Mouse (Mus musculus) lung, embryonic 15.5 days (tissue): ENCODE measurements around the gene 4930470P17Rik. TPM values are rescaled to one million over a fixed set of nuclear protein-coding genes. Genes with fewer than 3 reads are reported as not detected.
A peak's percentile ranks its signal among the peaks of the same experiment; 100 is the strongest.
"Not testable (repeated sequence)": the region's sequence is repeated elsewhere in the genome, so short reads cannot be mapped to it uniquely, and the experiment has no call there.

Source experiments
- ATAC-seq: fragments of 200-750 bp; cut with Nextera tagmentation; 2 replicates; pipeline ENCODE4 v1.8.0; 2017; ENCODE audit warnings: moderate number of reproducible peaks, borderline replicate concordance; ENCODE audit not compliant: low FRiP score, low TSS enrichment; ENCODE audit errors: extremely low read depth
- H3K27ac ChIP-seq: fragments of 300-500 bp; sonication (generic); 2 replicates; pipeline ENCODE4 v1.5.1; 2015; ENCODE audit warnings: moderate library complexity, mild to moderate bottlenecking, inconsistent platforms
- H3K27me3 ChIP-seq: fragments of 300-500 bp; sonication (generic); 2 replicates; pipeline ENCODE4 v1.6.1; 2015; ENCODE audit warnings: inconsistent platforms
- H3K36me3 ChIP-seq: fragments of 300-500 bp; sonication (generic); 2 replicates; pipeline ENCODE4 v1.6.1; 2015; ENCODE audit warnings: inconsistent platforms
- H3K4me1 ChIP-seq: fragments of 300-500 bp; sonication (generic); 2 replicates; pipeline ENCODE4 v1.6.1; 2015; ENCODE audit warnings: inconsistent platforms
- H3K4me2 ChIP-seq: fragments of 300-500 bp; sonication (generic); 2 replicates; pipeline ENCODE4 v1.6.1; 2015; ENCODE audit warnings: inconsistent platforms, mild to moderate bottlenecking, moderate library complexity
- H3K4me3 ChIP-seq: fragments of 300-500 bp; sonication (generic); 2 replicates; pipeline ENCODE4 v1.5.1; 2015; ENCODE audit warnings: mild to moderate bottlenecking, inconsistent platforms
- H3K9ac ChIP-seq: fragments of 300-500 bp; sonication (generic); 2 replicates; pipeline ENCODE4 v1.6.1; 2015; ENCODE audit warnings: inconsistent platforms
- H3K9me3 ChIP-seq: fragments of 300-500 bp; sonication (generic); 2 replicates; pipeline ENCODE4 v1.6.1; 2016; ENCODE audit warnings: inconsistent platforms
- WGBS: fragments of 180-500 bp; shearing (Covaris S2); methylation state at CpG from one replicate; pipeline ENCODE4 v1.1.7; 2015; 5-methylcytosine and 5-hydroxymethylcytosine counted together
- polyA plus RNA-seq: library from polyadenylated mRNA; unstranded; fragments of >200 nt; fragmentation: Nextera tagmentation; extraction: Ambion mirVana; gene quantifications from 2 replicates; pipeline ENCODE4 v1.2.1, GENCODE M21; 2015

4930470P17Rik gene
- not detected in 2 replicates for polyA plus RNA-seq

DNA sequence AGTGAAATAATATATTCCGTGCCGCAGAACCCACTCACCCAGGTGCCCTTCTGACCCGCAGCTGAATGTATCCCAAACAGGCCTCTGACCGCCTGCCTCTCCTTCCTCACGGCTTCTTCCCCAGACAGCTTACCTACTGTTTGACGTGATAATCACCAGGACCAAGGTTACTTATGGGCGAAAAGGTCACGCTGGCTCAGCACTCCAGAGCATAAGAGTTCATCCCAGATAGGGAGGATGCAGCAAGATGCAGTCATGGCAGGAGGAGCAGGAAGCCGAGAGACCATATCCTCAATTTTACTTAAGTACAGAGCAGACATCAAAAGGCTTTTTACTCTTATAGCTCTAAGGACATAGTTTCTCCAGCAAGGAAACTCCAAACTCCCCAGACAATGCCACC is at the start of gene 4930470P17Rik:
Gene 4930470P17Rik, minus strand, starts transcription at position 101 of the 400 bp plus-strand sequence.
- H3K27ac ChIP-seq: no peak within 1 kb of the TSS
- no peaks in the 10 kb centered on the region for H3K9me3 ChIP-seq
- WGBS: 61% methylated on average over 9 of the region's 9 CpGs
- no peak within 1 kb of the TSS for H3K4me2 ChIP-seq
- H3K9ac ChIP-seq: no peak within 1 kb of the TSS
- H3K4me3 ChIP-seq: no peak within 1 kb of the TSS
- no peaks in the 10 kb centered on the region for H3K36me3 ChIP-seq
- ATAC-seq: no peak
- H3K4me1 ChIP-seq: no peaks in the 10 kb centered on the region
- no peaks in the 10 kb centered on the region for H3K27me3 ChIP-seq

DNA sequence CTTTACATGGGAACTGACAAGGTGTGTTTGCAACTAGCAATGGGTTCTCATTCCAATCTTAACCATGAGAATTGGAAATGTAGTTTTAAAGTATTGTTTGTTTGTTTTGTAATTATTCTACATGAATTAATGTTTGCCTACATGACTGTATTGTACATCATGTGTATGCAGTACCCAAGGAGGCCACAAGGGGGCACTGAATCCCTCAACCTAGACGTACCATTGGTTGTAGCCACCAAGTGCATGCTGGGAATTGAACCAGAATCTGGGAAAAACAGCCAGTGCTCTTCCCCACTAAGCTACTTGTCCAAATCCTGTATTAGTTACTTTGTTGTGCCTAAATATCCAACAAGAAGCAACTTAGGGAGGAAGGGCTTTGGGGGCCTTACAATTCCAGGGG is 49.7 kb upstream of the 4930470P17Rik start:
- 78% methylated on average over 1 of the region's 1 CpGs for whole genome bisulfite sequencing

DNA sequence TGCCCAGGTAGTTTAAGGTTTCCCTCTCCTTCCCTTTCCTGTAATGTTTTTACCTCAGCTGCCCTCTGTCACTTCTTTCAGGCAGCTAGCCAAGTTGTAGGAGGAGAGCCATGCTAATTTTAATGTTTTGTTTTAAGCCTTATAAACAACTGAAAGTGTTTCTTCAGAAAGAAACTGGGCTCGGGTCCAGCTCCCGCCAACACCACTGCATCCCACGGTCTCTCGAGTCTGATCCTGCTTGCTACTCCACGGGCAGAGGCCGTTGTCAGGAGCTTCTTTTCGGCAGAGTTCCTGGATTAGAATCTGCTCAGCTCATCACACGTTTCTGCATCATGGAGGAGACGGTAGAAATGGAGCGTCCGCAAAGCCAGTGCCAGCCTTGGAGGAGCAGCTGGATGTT is 46.7 kb upstream of the 4930470P17Rik start:
- no peak overlapping the region for H3K27ac ChIP-seq
- peaks cover 5% of the 10 kb centered on the region; the same call in 1 of the 2 replicates for H3K4me1 ChIP-seq
- H3K9ac ChIP-seq: no peak overlapping the region
- H3K27me3 ChIP-seq: no peaks in the 10 kb centered on the region
- H3K4me3 ChIP-seq: no peak overlapping the region
- no peak for ATAC-seq
- WGBS: 39% methylated on average over 11 of the region's 11 CpGs
- H3K36me3 ChIP-seq: no peaks in the 10 kb centered on the region
- no peaks in the 10 kb centered on the region for H3K9me3 ChIP-seq
- H3K4me2 ChIP-seq: peak overlapping the region; percentile 26; the same call in 1 of the 2 replicates

More for the DNA sequence above, 49.7 kb upstream of the 4930470P17Rik start:
- Histone ChIP-seq H3K4me1 (peaks cover 5% of the 10 kb centered on the region; the same call in 1 of the 2 replicates), H3K4me3 (no peak overlapping the region), H3K4me2 (no peak overlapping the region), H3K9ac (no peak overlapping the region), H3K27ac (no peak overlapping the region), H3K36me3 (no peaks in the 10 kb centered on the region), H3K9me3 (no peaks in the 10 kb centered on the region), H3K27me3 (no peaks in the 10 kb centered on the region)
- no peak for ATAC-seq

DNA sequence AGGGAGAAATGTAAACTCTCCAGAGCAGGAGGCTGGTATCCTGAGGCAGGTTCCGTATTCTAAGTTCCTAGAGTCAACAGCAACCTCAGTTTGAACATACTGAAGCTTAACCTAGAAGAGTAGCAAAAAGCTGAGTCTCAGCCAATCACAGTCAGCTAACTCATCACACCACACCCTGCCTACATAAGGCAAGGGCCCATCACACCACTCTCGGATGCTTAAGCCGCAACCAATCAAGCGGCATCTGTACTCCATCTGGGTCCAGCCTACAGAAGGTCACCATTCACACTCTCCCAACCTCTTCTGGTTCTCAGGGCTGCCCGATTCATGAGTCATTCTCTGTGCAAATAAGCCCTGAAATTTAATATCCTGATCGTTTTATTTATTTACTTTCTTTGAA is 44.4 kb upstream of the 4930470P17Rik start:
- 75% methylated on average over 6 of the region's 6 CpGs for WGBS
- H3K4me1 ChIP-seq: peaks cover 5% of the 10 kb centered on the region; the same call in 1 of the 2 replicates
- no peaks in the 10 kb centered on the region for H3K36me3 ChIP-seq
- H3K4me3 ChIP-seq: no peak overlapping the region
- H3K9me3 ChIP-seq: no peaks in the 10 kb centered on the region
- no peak overlapping the region for H3K27ac ChIP-seq
- no peak overlapping the region for H3K4me2 ChIP-seq
- no peaks in the 10 kb centered on the region for H3K27me3 ChIP-seq
- no peak overlapping the region for H3K9ac ChIP-seq
- no peak for ATAC-seq

DNA sequence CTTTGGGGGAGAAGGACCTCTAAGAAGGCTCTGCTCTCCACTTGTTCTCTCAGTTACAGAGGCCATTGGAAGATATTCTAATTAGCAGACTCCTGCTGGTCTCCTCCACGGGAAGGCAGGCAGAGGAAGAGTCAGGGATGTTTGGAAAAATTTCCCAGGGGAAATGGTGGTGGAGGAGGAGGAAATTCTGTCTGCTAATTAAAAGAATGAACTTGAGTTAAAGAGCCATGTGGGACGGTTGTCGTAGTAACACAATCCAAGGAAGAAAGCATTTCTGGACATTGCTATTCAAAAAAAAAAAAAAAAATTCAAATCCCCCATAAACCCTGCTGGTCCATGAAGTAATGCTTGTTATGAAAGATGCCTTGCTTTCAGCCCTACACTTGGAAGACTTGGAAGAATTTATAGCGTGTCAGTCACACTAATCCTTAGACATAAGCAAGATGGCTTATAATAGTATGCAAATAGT is 40.6 kb upstream of the 4930470P17Rik start:
- no peak for ATAC-seq
- no peak overlapping the region for H3K9ac ChIP-seq
- no peak overlapping the region for H3K27ac ChIP-seq
- H3K9me3 ChIP-seq: no peaks in the 10 kb centered on the region
- 50% methylated on average over 4 of the region's 4 CpGs for WGBS
- H3K4me2 ChIP-seq: no peak overlapping the region
- no peak overlapping the region for H3K4me3 ChIP-seq
- H3K27me3 ChIP-seq: no peaks in the 10 kb centered on the region
- peaks cover 10% of the 10 kb centered on the region for H3K4me1 ChIP-seq
- H3K36me3 ChIP-seq: no peaks in the 10 kb centered on the region

DNA sequence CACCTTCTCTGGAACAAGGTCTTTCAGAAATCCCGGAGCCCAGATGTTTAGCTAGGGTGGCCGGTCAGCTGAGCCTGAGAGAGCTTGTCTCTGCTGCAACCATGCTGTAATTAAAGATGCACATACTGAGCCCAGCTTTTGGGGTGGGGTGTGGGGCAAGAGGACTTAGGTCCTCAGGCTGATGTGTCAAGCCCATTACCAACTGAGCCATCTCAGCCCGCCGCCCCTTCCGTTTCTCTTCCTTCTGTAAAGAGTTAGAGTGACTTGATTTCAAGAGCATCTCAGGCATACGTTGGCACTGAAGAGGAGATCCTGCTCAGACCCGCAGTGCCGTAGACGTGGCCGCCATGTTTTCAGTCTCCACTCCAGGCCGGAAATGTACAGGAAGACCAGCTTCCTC is 38.5 kb upstream of the 4930470P17Rik start:
- Histone ChIP-seq H3K4me3 (no peak overlapping the region), H3K27me3 (no peaks in the 10 kb centered on the region), H3K27ac (no peak overlapping the region), H3K4me2 (no peak overlapping the region), H3K9ac (no peak overlapping the region), H3K9me3 (no peaks in the 10 kb centered on the region), H3K4me1 (peaks cover 10% of the 10 kb centered on the region), H3K36me3 (no peaks in the 10 kb centered on the region)
- no peak for ATAC-seq
- 62% methylated on average over 11 of the region's 11 CpGs for WGBS

DNA sequence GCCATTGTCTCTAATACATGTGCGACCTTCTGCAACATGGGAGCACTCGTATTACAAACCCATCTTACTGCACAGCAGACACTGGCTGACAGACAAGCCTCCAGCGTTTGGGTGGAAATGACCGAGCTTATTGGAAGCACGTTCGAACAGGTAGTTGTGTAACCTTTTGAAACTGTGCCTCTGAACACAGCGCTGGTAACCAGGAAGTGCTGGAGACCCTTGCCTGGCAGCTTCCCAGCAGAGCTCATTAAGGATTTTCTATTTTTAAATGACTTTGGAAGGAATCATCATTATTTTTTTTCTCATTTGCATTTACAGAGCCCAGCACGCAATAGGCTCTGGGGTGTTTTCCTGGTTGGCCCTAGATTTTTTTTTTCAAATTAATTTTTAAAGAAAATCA is 36.9 kb upstream of the 4930470P17Rik start:
- no peaks in the 10 kb centered on the region for H3K36me3 ChIP-seq
- no peaks in the 10 kb centered on the region for H3K27me3 ChIP-seq
- H3K4me3 ChIP-seq: no peak overlapping the region
- ATAC-seq: no peak
- no peak overlapping the region for H3K27ac ChIP-seq
- H3K4me2 ChIP-seq: no peak overlapping the region; the same call in 1 of the 2 replicates
- no peak overlapping the region for H3K9ac ChIP-seq
- H3K9me3 ChIP-seq: no peaks in the 10 kb centered on the region
- WGBS: 49% methylated on average over 8 of the region's 8 CpGs
- H3K4me1 ChIP-seq: peaks cover 18% of the 10 kb centered on the region

DNA sequence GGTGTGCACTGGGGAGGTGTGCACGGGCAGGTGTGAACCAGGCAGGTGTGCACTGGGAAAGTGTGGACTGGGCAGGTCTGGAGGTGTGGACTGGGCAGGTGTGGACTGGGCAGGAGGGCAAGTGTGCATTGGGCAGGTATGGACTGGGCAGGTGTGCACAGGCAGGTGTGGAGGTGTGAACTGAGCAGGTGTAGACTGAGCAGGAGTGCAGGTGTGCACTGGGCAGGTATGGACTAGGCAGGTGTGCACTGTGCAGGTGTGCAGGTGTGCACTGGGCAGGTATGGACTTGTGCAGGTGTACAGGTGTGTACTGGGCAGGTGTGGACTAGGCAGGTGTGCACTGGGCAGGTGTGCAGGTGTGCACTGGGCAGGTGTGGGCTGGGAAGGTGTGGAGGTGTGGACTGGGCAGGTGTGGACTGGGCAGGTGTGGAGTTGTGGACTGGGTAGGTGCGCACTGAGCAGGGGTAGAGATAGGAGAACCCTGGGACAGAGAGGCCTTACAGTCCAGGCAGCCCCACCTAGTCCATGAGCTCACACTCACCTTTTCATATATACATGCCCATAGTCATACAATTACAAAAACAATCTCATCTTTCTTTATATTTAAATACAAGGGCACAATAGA is 31.3 kb upstream of the 4930470P17Rik start:
- H3K4me1 ChIP-seq: 0 out of 2 replicates have a peak, but pooled peaks cover 8% of the 10 kb centered on the region
- H3K9ac ChIP-seq: no peak overlapping the region
- no peak overlapping the region for H3K27ac ChIP-seq
- no peak overlapping the region for H3K4me2 ChIP-seq
- H3K27me3 ChIP-seq: no peaks in the 10 kb centered on the region
- H3K9me3 ChIP-seq: no peaks in the 10 kb centered on the region
- no peak overlapping the region for H3K4me3 ChIP-seq
- H3K36me3 ChIP-seq: no peaks in the 10 kb centered on the region
- WGBS: 94% methylated on average over 2 of the region's 2 CpGs
- ATAC-seq: 0 out of 2 replicates have a peak, but pooled peaks have one; percentile 35

DNA sequence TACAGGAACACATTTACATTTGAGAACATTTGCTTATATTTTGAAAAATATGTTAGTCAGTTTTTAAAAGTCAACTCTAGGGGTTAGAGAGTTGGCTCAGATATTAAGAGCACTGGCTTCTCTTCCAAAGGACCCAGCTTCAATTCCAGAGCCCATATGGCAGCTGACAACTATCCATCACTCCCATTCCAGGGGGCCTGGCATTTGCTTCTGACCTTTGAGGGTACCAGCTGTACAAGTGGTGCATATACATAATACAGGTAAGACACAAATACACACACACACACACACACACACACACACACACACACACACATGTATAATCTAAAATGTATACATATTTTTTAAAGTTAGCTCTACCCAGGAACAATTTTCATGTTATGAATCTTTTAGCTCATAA is 30.6 kb upstream of the 4930470P17Rik start:
- no peak for ATAC-seq
- no peak overlapping the region for H3K4me2 ChIP-seq
- H3K9ac ChIP-seq: no peak overlapping the region

DNA sequence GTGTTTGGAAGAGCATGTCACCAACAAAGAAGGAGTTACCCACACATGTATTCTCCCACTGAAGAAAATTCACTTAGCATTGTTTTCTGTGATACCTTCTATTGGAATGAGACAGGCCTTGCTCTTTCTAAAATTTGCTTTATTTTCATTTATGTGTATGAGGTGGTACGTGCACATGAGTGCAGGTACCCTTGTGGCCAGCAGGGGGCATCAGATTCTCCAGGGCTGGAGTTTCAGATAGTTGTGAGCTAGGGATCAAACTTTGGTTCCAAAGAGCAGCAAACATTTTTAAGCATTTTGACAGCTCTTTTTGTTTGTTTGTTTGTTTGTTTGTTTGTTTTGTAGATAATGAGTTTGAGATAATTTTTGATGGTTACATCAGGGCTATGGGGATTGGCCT is 29.6 kb upstream of the 4930470P17Rik start:
- 86% methylated on average over 1 of the region's 1 CpGs for WGBS
- Histone ChIP-seq H3K9me3 (no peaks in the 10 kb centered on the region), H3K27ac (no peak overlapping the region), H3K36me3 (no peaks in the 10 kb centered on the region), H3K4me1 (0 out of 2 replicates have a peak, but pooled peaks cover 8% of the 10 kb centered on the region), H3K4me2 (no peak overlapping the region), H3K27me3 (no peaks in the 10 kb centered on the region), H3K9ac (no peak overlapping the region), H3K4me3 (no peak overlapping the region)
- no peak for ATAC-seq

More for the DNA sequence above, 30.6 kb upstream of the 4930470P17Rik start:
- Histone ChIP-seq H3K27ac (no peak overlapping the region), H3K4me1 (0 out of 2 replicates have a peak, but pooled peaks cover 8% of the 10 kb centered on the region), H3K4me3 (no peak overlapping the region), H3K27me3 (no peaks in the 10 kb centered on the region), H3K36me3 (no peaks in the 10 kb centered on the region), H3K9me3 (no peaks in the 10 kb centered on the region)

DNA sequence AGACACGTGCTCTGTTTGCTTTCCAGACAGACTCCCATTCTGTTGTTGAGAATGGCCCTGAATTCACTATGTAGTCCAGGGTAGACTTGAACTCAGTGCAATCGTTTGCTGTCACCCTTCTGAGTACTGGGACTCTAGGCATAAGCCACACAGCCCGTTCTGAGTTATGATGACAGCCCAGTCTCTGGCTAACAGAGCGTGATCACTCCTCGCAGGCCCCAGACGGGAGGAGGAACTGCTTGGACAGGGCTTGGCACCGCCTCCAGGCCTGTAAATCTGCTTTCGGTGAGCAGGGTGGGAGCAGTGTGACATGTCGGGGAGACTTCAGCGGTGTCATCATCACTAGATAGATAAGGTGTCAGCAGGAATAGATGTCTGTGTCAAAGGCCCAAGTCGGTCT is 28.7 kb upstream of the 4930470P17Rik start:
- ATAC-seq: no peak; the same call in 1 of the 2 replicates
- Histone ChIP-seq H3K9ac (no peak overlapping the region), H3K4me3 (no peak overlapping the region), H3K9me3 (no peaks in the 10 kb centered on the region), H3K27me3 (no peaks in the 10 kb centered on the region), H3K4me1 (0 out of 2 replicates have a peak, but pooled peaks cover 8% of the 10 kb centered on the region), H3K27ac (no peak overlapping the region), H3K4me2 (no peak overlapping the region), H3K36me3 (no peaks in the 10 kb centered on the region)
- WGBS: 65% methylated on average over 11 of the region's 11 CpGs

DNA sequence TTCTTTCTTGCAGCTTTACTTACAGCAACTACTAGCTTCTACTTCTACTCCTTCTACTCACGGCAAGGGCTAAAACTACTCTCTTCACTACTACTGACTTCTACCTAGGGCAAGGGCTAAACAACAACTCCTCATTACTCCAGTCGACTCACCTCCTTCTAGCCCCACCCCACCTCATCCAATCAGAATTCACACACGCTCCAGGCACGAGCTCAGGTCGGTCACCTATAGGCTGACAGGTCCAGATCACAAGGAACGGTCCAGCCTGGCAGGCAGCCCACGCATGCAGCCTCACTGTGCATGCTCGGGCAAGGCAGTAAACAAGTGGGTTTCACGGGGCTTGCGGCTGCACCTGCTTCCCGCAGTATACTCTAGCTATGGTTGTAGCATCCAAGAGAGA is 26.2 kb upstream of the 4930470P17Rik start:
- H3K9me3 ChIP-seq, H3K27ac ChIP-seq, H3K4me2 ChIP-seq, ATAC-seq, H3K36me3 ChIP-seq, H3K4me3 ChIP-seq, H3K27me3 ChIP-seq, H3K4me1 ChIP-seq, H3K9ac ChIP-seq: not testable (repeated sequence)
- 81% methylated on average over 11 of the region's 11 CpGs for WGBS
